Mouse (Mus musculus) cortical plate, adult 2 months (tissue): ENCODE results near the gene Pus7. TPM values are rescaled to one million over a fixed set of nuclear protein-coding genes. Genes with fewer than 3 reads are reported as not detected.

Source experiments
- H3K27ac ChIP-seq: fragments of 200-500 bp; 2 replicates; pipeline ENCODE4 v1.5.1; 2012; ENCODE audit warnings: low read length, control low read depth, inconsistent platforms; ENCODE audit not compliant: insufficient read depth
- H3K4me1 ChIP-seq: fragments of 200-500 bp; 2 replicates; pipeline ENCODE4 v1.6.1; 2011; ENCODE audit warnings: low read length; ENCODE audit not compliant: control insufficient read depth, insufficient read depth
- H3K4me3 ChIP-seq: fragments of 200-500 bp; 2 replicates; pipeline ENCODE4 v1.5.1; 2011; ENCODE audit warnings: mild to moderate bottlenecking, low read length, control low read depth; ENCODE audit not compliant: insufficient read depth
- CTCF ChIP-seq: fragments of 200-500 bp; IDR thresholded peaks from 2 replicates; pipeline ENCODE4 v1.5.1; 2011; ENCODE audit warnings: mild to moderate bottlenecking, control low read depth, low read length; ENCODE audit not compliant: insufficient read depth; ENCODE audit errors: extremely low read depth
- POLR2A ChIP-seq: fragments of 200-500 bp; IDR thresholded peaks from 2 replicates; pipeline ENCODE4 v1.6.1; 2011; ENCODE audit warnings: mild to moderate bottlenecking, low read length, control low read depth; ENCODE audit not compliant: insufficient read depth; ENCODE audit errors: extremely low read depth
- polyA plus RNA-seq: library from polyadenylated mRNA; depleted of rRNA; stranded (reverse); fragments of >200 nt; gene quantifications from 2 replicates; pipeline ENCODE4 v1.2.3, GENCODE M21; 2012

The Pus7 gene
- polyA plus RNA-seq, 1 experiment = 17.8 TPM

DNA sequence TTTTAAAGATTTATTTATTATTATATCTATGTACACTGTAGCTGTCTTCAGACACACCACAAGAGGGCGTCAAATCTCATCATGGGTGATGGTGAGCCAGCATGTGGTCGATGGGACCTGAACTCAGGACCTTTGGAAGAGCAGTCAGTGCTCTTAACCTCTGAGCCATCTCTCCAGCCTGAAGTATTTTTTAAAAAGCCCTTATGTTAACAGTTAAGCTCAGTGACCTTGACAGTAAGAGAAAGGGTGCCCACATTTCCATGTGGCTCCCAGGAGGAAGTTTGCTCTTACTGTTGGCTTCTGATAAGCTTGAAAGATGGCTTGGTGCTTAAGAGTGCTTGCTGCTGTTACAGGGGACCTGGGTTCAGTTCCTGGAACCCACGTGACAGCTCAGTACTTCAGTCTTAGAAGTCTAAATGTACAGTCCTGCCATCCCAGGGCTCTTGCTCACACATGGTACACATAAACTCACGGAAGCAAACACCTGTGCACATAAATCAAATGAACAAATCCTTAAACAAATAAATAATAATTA is 5.6 kb upstream of the Pus7 start:
- TF ChIP-seq POLR2A (no peak), CTCF (no peak)
- no peak overlapping the region for H3K4me3 ChIP-seq
- no peak overlapping the region for H3K27ac ChIP-seq
- H3K4me1 ChIP-seq = peaks cover 1% of the 10 kb centered on the region; the same call in 1 of the 2 replicates

DNA sequence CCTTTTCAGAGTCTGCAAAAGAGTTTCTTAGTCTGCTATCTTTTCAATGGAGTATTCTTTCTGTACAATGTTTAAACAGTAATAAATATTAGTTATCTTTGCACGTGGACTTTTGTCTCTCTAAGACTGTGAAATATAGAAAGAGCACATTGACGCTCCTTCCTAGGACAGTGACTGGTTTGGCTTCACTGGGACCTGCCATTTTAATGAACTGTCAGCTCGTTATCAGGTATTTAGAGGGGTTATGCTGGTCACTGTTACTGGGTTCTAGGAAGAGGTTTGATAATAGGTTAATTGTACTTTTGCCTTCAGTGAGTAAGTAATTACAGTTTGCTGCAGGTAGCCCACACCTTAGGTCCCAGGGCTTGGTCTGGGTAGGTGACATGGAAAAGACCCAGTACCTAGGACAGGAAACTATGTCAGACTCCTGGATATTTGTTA is 4.9 kb upstream of the Pus7 start:
- Histone ChIP-seq H3K4me1 (peaks cover 1% of the 10 kb centered on the region; the same call in 1 of the 2 replicates), H3K27ac (no peak overlapping the region), H3K4me3 (peak overlapping the region; percentile 62)
- TF ChIP-seq CTCF (no peak), POLR2A (no peak)

DNA sequence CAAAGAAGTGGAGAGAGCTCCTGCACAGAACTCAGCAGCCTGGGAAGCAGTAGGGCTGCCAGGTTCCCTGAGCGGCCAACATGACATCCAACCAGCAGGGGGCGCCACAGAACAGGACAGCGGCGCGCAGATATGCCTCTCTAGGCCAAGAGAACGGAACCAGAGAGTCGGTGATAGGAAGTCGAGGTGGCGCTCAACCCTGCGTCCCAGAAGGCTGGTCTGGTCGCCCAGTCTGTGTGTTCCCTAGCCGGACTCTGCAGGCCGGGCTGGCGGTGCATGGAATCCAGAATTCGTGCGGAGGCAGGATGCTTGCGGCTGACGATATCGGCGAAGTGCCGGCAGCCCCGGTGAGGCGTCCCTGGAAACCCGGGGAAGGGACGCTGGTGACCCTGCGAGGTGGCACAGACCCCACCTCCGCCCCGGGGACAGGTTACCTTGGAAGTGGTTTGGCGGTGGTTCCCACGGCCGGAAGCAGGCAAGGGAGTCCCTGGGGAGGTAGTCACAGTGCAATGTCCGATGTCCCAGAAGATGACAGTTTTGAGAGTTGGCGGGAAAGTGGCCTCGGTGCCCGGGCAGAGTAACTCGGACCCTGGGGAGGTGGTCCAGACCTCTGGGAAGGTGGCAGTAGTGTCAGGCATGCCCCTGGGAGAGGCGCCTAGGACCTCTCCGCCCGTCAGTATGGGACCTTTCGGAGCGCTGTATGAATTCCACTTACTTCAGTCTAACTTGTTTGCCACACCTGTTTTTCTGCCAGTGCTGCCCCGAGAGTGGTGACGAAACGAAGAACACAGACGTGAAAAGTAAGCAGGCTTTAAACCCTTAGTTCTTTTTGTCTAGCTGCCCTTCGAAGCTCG is 4.3 kb upstream of the Pus7 start, which contains the start of gene Rint1:
Rint1 (plus strand) TSS at position 176 of the 854 bp plus-strand sequence.
- TF ChIP-seq CTCF (peak; percentile 86), POLR2A (peak; percentile 92)
- Histone ChIP-seq H3K4me1 (peaks cover 1% of the 10 kb centered on the region; the same call in 1 of the 2 replicates), H3K27ac (no peak within 1 kb of the TSS), H3K4me3 (peak within 1 kb of the TSS; percentile 62)

DNA sequence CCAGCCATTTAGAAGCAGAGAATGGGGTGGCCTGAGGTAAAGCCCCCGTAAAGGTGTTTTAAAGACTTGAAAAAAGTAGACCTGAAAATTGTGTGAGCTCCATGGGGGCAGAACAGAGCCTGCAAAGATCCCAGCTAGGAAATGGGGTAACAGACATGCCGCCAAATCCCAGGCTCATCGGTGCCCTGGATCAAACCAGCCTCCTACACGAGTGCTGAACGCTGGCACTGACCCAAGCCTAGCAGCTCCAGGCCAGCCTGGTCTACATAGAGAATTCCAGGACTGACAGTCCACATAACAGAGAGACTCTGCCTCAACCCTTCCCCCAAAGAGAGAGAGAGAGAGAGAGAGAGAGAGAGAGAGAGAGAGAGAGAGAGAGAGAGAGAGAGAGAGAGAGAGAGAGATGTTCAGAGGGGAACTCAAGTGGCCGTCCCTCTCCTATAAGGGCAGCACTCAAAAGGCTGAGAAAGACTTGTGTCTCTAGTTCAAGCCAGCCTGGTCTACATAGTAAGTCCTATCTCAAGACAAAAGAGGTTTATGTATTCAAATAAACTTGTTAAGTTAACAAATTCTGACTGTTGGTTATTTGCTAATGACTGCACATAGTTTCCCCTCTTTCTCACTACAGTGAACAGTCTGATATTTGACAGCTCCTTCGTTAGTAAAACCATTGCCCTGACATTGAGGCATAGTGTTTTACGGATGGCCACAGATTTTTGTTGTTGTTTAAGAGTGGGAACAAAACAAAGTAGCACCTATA is 1.3 kb downstream of the Pus7 start:
- Histone ChIP-seq H3K27ac (no peak overlapping the region), H3K4me1 (peaks cover 2% of the 10 kb centered on the region), H3K4me3 (peak overlapping the region; percentile 75; the same call in 1 of the 2 replicates)
- TF ChIP-seq CTCF = no peak
- no peak for TF ChIP-seq POLR2A

DNA sequence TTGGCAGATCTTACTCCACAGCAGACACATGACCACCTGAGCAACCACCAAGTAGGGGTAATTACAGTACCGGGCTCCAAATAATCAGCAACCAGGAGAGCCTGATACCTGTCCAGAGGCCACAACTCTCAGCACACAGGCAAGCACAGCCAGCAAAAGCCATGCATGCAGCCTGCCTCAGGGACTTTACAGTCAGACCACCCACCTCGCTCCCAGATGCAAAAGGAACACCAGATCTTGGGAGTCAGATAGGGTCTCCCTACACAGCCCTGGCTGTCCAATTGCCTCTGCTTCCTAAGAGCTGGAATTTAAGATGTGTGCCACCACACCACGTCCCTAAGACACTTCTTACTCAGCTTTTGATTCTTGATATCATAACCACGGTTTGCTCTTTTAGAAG is 2.3 kb downstream of the Pus7 start:
- H3K4me3 ChIP-seq = no peak overlapping the region
- TF ChIP-seq POLR2A = no peak
- H3K27ac ChIP-seq = no peak overlapping the region
- H3K4me1 ChIP-seq = peaks cover 2% of the 10 kb centered on the region

DNA sequence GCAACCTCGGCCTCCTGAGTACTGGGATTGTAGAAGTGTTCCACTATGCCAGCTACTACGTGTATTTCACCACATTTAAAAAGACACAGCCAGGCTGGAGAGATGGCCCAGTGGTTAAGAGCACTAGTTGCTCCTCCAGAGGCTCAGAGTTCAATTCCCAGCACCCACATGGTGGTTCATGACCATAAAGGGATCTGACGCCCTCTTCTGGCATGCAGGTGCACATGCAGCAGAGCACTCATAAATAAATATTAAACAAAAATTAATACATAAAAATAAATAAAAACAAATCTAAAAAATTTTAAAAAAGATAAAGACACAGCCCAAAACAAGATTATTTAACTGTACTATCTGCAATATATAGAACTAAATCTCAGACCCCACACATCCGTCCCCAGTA is 3.0 kb downstream of the Pus7 start:
- Histone ChIP-seq H3K27ac (no peak overlapping the region), H3K4me3 (no peak overlapping the region), H3K4me1 (peaks cover 2% of the 10 kb centered on the region)
- TF ChIP-seq CTCF = no peak
- TF ChIP-seq POLR2A = no peak

DNA sequence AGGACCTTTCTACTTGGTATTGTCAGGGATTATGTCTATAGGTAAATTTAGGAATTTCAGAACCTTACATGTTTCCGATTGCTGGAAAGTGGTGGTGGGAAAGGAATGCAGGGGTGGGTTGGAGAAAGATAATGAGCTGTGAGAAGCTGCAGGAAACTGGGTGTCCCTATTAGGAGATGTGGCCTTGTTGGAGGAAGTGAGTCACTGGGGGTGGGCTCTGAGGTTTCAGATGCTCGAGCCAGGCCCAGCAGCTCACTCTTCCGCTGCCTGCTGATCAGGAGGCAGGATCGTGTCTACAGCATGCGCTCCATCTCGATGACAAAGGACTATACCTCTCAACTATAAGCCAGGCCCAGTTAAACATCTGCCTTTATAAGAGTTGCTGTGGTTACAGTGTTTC is 9.3 kb downstream of the Pus7 start:
- no peak for TF ChIP-seq CTCF
- TF ChIP-seq POLR2A = no peak
- Histone ChIP-seq H3K4me3 (no peak overlapping the region), H3K27ac (no peak overlapping the region), H3K4me1 (no peaks in the 10 kb centered on the region)

DNA sequence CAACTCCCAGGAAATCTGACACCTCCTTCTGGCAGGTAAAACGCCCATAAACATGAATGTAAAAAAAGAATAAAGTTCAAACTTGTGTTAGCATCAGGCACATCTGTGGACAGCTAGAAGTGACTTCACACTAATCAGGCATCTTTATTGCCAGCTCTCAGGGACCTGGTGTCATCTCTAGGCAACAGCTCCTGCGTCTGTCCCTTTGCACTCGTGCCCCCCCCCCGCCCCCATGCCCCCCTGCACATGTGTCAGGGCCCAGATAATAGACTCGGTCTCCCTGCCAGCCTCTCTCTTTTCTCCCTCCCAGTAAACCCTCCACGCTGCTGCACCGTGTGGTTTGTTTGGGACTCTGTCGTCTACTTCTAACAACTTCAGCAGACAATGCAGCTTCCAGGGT is 12.4 kb downstream of the Pus7 start:
- no peak overlapping the region for H3K4me3 ChIP-seq
- no peaks in the 10 kb centered on the region for H3K4me1 ChIP-seq
- H3K27ac ChIP-seq = no peak overlapping the region
- TF ChIP-seq POLR2A (no peak), CTCF (no peak)

DNA sequence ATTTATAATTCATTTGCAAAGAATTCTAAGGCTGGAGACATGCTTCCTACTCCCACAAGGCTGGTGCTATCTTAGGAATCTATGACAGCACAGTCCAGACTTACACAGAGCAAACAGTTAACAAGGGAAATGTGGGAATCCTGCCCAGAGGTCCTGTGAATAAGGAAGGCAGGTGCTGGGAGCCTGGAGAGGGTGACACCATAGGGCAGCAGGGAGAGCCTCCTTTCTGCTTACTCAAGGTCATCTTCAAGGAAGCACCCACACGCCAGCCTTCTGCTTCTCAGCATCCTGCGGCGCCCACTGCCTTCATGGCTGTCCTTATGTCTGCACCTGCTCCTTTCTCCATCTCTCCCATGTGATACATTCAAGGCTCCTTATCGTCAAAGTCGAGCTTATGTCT is 19.0 kb downstream of the Pus7 start:
- Histone ChIP-seq H3K27ac (peak overlapping the region; percentile 45), H3K4me3 (no peak overlapping the region), H3K4me1 (peaks cover 4% of the 10 kb centered on the region)
- no peak for TF ChIP-seq POLR2A
- TF ChIP-seq CTCF = no peak
